Mouse (Mus musculus) kidney, postnatal 14 days (tissue): ENCODE data around the gene Senp6.
A peak's percentile ranks its signal among the peaks of the same experiment; 100 is the strongest.

Source experiments
- DNase-seq: peaks from one replicate; pipeline ENCODE4 v3.0.0; 2022; ENCODE audit warnings: mixed read lengths

Gene Senp6

GRCm38 (mm10) chr9:80173629-80174028, 106.9 kb downstream of the Senp6 start:
- DNase-seq = peak; percentile 49

GRCm38 (mm10) chr9:80176696-80177478, 110.2 kb downstream of the Senp6 start:
- peak; percentile 78 for DNase-seq

GRCm38 (mm10) chr9:80178670-80179069, 112.0 kb downstream of the Senp6 start:
- DNase-seq = no peak

- no peak for DNase-seq
Observed at GRCm38 (mm10) chr9:80179688-80180087, 113.0 kb downstream of the Senp6 start.

- no peak for DNase-seq
Observed at GRCm38 (mm10) chr9:80180771-80181170, 114.1 kb downstream of the Senp6 start.

GRCm38 (mm10) chr9:80181692-80182091, 115.0 kb downstream of the Senp6 start:
- DNase-seq = no peak

GRCm38 (mm10) chr9:80184138-80184537, 117.4 kb downstream of the Senp6 start:
- DNase-seq = no peak

- no peak for DNase-seq
Observed at GRCm38 (mm10) chr9:80185737-80186136, 119.0 kb downstream of the Senp6 start.

GRCm38 (mm10) chr9:80186693-80187092, 120.0 kb downstream of the Senp6 start:
- no peak for DNase-seq

GRCm38 (mm10) chr9:80188324-80188893, 121.7 kb downstream of the Senp6 start:
- peak; percentile 37 for DNase-seq

GRCm38 (mm10) chr9:80191240-80191639, 124.5 kb downstream of the Senp6 start:
- DNase-seq = no peak

- DNase-seq = peak; percentile 77
Observed at GRCm38 (mm10) chr9:80192324-80192723, 125.6 kb downstream of the Senp6 start.

GRCm38 (mm10) chr9:80194446-80194845, 127.7 kb downstream of the Senp6 start:
- DNase-seq = no peak
